Mouse (Mus musculus) embryonic facial prominence, embryonic 14.5 days (tissue): ENCODE measurements around the gene Rhebl1. TPM values are rescaled to one million over a fixed set of nuclear protein-coding genes. Genes with fewer than 3 reads are reported as not detected.
"Not testable (repeated sequence)": the region's sequence is repeated elsewhere in the genome, so short reads cannot be mapped to it uniquely, and the experiment has no call there.

ENCODE experiments used
- ATAC-seq: fragments of 200-750 bp; cut with Nextera tagmentation; 2 replicates; pipeline ENCODE4 v1.8.0; 2017; ENCODE audit warnings: low read depth, moderate number of reproducible peaks, moderate TSS enrichment
- DNase-seq: peaks from one replicate; pipeline ENCODE4 v3.0.0-alpha.2; 2015; ENCODE audit warnings: low spot score
- H3K27ac ChIP-seq: fragments of 300-500 bp; sonication (generic); replicated peaks from 2 replicates; pipeline ENCODE4 v1.5.1; 2014; ENCODE audit warnings: low read depth, mild to moderate bottlenecking, low read length, moderate library complexity
- H3K27me3 ChIP-seq: fragments of 300-500 bp; sonication (generic); replicated peaks from 2 replicates; pipeline ENCODE4 v1.6.1; 2014; ENCODE audit warnings: low read length; ENCODE audit not compliant: control insufficient read depth, insufficient read depth
- H3K36me3 ChIP-seq: fragments of 300-500 bp; sonication (generic); 2 replicates; pipeline ENCODE4 v1.6.1; 2014; ENCODE audit warnings: low read length, mixed read lengths; ENCODE audit not compliant: control insufficient read depth, insufficient read depth
- H3K4me1 ChIP-seq: fragments of 300-500 bp; sonication (generic); 2 replicates; pipeline ENCODE4 v1.6.1; 2014; ENCODE audit warnings: antibody characterized with exemption, low read length; ENCODE audit not compliant: control insufficient read depth, insufficient read depth
- H3K4me2 ChIP-seq: fragments of 300-500 bp; sonication (generic); 2 replicates; pipeline ENCODE4 v1.6.1; 2014; ENCODE audit warnings: low read depth, mild to moderate bottlenecking, low read length, moderate library complexity, mixed read lengths
- H3K4me3 ChIP-seq: fragments of 300-500 bp; sonication (generic); 2 replicates; pipeline ENCODE4 v1.5.1; 2014; ENCODE audit warnings: low read depth, mild to moderate bottlenecking, low read length
- H3K9ac ChIP-seq: fragments of 300-500 bp; sonication (generic); 2 replicates; pipeline ENCODE4 v1.6.1; 2014; ENCODE audit warnings: low read depth, mild to moderate bottlenecking, low read length, moderate library complexity, mixed read lengths
- H3K9me3 ChIP-seq: fragments of 300-500 bp; sonication (generic); 2 replicates; pipeline ENCODE4 v1.6.1; 2016; ENCODE audit warnings: low read length; ENCODE audit not compliant: control insufficient read depth
- WGBS: fragments of 180-500 bp; shearing (Covaris S2); extraction: QIAGEN DNeasy Blood & Tissue Kit; methylation state at CpG from one replicate; pipeline ENCODE4 v1.1.7; 2014; 5-methylcytosine and 5-hydroxymethylcytosine counted together
- polyA plus RNA-seq: library from polyadenylated mRNA; unstranded; fragments of >200 nt; fragmentation: Nextera tagmentation; extraction: Ambion mirVana; gene quantifications from 2 replicates; pipeline ENCODE4 v1.2.1, GENCODE M21; 2014

The Rhebl1 gene
- polyA plus RNA-seq: 8.4 and 12.2 TPM in 2 replicates

DNA sequence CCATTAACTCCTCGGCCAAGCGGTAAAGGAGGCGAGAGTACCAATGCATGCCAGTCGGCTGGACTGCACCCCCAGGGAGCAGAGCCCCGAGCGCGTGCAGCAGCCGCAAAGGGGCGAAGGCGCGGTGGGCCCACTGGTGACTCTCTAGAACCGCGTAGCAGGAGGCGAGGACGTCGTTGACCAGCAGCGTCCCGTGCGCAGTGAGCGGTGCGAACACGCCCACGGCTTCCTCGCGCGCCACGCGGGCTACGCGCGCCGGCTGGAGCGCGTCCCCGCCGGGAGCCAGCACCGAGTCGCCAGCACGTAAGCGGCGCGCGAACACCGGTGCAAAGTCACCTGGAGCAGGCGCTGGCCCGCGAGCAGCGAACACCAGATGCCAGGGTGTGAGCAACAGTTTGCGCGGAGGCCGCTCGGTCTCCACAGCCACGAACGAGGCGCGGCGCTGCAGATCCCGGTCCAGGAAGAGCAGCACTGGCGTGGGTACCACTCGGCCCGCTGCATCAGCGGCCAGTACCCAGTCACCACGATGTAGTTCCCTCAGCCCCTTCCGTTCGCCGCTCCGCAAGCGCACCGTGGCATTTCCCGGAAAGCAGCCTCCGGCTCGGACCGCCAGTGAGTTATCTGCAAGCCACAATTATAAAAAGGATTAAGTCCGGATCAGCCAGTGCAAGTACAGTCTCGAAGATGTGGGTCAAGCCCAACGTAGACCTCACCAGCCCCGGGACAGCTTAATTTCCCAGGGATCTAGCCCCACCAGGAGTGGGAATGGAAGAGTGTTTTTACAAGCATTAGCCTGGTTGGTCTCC, at the start of gene Rhebl1:
TSS of gene Rhebl1 (minus strand) at position 601 of the 806 bp plus-strand sequence.
- DNase-seq: no peak
- peak within 1 kb of the TSS; percentile 54 for H3K9ac ChIP-seq
- WGBS: under 1% methylated on average over 34 of the region's 77 CpGs

GRCm38 (mm10) chr15:98943133-98943532, 48.8 kb upstream of the Rhebl1 start:
- H3K36me3 ChIP-seq: no peaks in the 10 kb centered on the region
- 54% methylated on average over 4 of the region's 4 CpGs for WGBS

More for the DNA sequence above, at the start of gene Rhebl1:
- Histone ChIP-seq H3K27ac (no peak within 1 kb of the TSS), H3K4me1 (peaks cover 9% of the 10 kb centered on the region), H3K4me2 (peak within 1 kb of the TSS; percentile 98), H3K9me3 (no peaks in the 10 kb centered on the region), H3K36me3 (no peaks in the 10 kb centered on the region), H3K27me3 (peaks cover 83% of the 10 kb centered on the region), H3K4me3 (peak within 1 kb of the TSS; percentile 53)
- ATAC-seq: no peak

DNA sequence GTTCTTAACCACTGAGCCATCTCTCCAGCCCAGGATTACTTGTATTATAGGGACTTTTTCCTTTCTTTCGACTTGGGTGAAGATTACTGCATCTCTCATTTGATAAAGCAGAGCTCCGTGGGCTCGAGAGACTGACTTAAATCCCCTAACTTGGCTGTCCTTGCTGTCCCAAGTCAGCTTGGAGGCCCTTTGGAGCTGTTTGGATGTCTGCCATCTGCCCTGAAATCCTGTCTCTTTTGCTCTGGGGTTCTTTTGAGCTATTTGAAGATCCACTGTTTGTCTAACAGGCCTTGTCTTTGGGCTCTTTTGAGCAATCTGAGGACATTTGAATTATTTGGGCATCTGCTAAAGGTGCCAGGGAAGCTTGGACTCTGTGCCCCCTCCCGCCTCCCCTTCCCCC, 47.7 kb upstream of the Rhebl1 start:
- ATAC-seq: no peak
- H3K4me3 ChIP-seq: no peak overlapping the region
- H3K27ac ChIP-seq: no peak overlapping the region
- H3K4me1 ChIP-seq: no peaks in the 10 kb centered on the region
- WGBS: 89% methylated on average over 4 of the region's 4 CpGs
- no peak for DNase-seq
- no peaks in the 10 kb centered on the region for H3K27me3 ChIP-seq
- no peaks in the 10 kb centered on the region for H3K9me3 ChIP-seq
- no peaks in the 10 kb centered on the region for H3K36me3 ChIP-seq
- no peak overlapping the region for H3K4me2 ChIP-seq
- H3K9ac ChIP-seq: no peak overlapping the region

More at GRCm38 (mm10) chr15:98943133-98943532, 48.8 kb upstream of the Rhebl1 start:
- Histone ChIP-seq H3K27me3 (no peaks in the 10 kb centered on the region), H3K27ac (no peak overlapping the region), H3K4me1 (no peaks in the 10 kb centered on the region), H3K4me2 (no peak overlapping the region), H3K9me3 (no peaks in the 10 kb centered on the region), H3K9ac (no peak overlapping the region), H3K4me3 (no peak overlapping the region)
- ATAC-seq (0 out of 2 replicates have a peak, but pooled peaks have one; percentile 45), DNase-seq (no peak)

GRCm38 (mm10) chr15:98941539-98941938, 47.2 kb upstream of the Rhebl1 start:
- DNase-seq (no peak), ATAC-seq (no peak)
- Histone ChIP-seq H3K27ac (no peak overlapping the region), H3K4me2 (no peak overlapping the region), H3K9ac (no peak overlapping the region), H3K9me3 (no peaks in the 10 kb centered on the region), H3K4me3 (no peak overlapping the region), H3K27me3 (no peaks in the 10 kb centered on the region), H3K36me3 (no peaks in the 10 kb centered on the region), H3K4me1 (no peaks in the 10 kb centered on the region)
- 75% methylated on average over 2 of the region's 2 CpGs for WGBS

DNA sequence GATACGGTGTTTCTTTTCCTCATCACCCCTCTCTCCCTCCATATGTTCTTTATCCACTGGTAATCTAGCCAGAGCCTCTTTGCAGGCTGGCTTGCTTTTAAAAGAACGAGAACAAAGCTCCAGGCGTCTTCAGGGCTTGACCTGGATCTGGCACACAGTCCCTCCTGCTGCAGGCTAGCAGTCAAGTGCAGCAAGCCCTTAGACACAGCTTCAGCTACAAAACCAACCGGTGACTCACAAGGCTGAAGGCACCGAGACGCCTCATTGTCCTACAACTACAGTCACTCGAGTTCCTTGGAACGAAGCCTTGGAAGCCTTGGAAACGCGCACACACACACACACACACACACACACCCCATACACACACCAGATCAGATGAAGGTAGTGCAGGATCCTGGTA, 46.5 kb upstream of the Rhebl1 start:
- no peak overlapping the region for H3K4me2 ChIP-seq
- H3K27ac ChIP-seq: no peak overlapping the region
- H3K36me3 ChIP-seq: no peaks in the 10 kb centered on the region
- H3K9me3 ChIP-seq: no peaks in the 10 kb centered on the region
- no peaks in the 10 kb centered on the region for H3K27me3 ChIP-seq
- H3K4me1 ChIP-seq: peaks cover 2% of the 10 kb centered on the region
- no peak for DNase-seq
- 0 out of 2 replicates have a peak overlapping the region, but pooled peaks have one; percentile 8 for H3K9ac ChIP-seq
- H3K4me3 ChIP-seq: no peak overlapping the region
- no peak for ATAC-seq
- WGBS: 71% methylated on average over 10 of the region's 10 CpGs

GRCm38 (mm10) chr15:98934217-98934839, 40.0 kb upstream of the Rhebl1 start, which contains the start of gene Tuba1b:
Gene Tuba1b (minus strand): TSS chr15:98934565.
- peak within 1 kb of the TSS; percentile 77 for H3K4me3 ChIP-seq
- ATAC-seq (peak; percentile 93), DNase-seq (peak; percentile 98)
- peaks cover 10% of the 10 kb centered on the region for H3K4me1 ChIP-seq
- peak within 1 kb of the TSS; percentile 93 for H3K9ac ChIP-seq
- H3K4me2 ChIP-seq: peak within 1 kb of the TSS; percentile 98
- WGBS: 4% methylated on average over 34 of the region's 58 CpGs
- H3K27ac ChIP-seq: peak within 1 kb of the TSS; percentile 98
- H3K36me3 ChIP-seq: peaks cover 9% of the 10 kb centered on the region
- H3K27me3 ChIP-seq: no peaks in the 10 kb centered on the region
- H3K9me3 ChIP-seq: no peaks in the 10 kb centered on the region

DNA sequence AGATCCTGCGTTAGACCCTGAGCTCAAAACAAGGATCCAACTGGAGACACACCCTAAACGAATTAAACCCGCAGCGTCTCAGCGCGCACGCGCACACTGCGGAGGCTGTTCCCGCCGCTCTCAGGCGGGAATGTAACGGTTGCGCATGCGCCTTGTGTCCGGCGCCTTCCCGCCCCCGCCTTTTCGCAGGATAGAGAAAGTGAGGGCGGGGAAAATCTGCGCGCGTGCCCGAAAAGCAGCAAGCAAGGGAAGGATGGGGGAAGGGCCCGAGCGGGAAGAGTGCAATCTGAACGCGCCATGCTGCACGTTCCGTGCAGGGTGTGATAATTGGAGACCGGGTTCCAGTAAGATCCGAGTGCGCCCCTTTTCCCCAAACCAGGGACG, 39.5 kb upstream of the Rhebl1 start:
- Histone ChIP-seq H3K4me1 (peaks cover 10% of the 10 kb centered on the region), H3K4me2 (peak overlapping the region; percentile 98), H3K4me3 (peak overlapping the region; percentile 77), H3K9me3 (no peaks in the 10 kb centered on the region), H3K27ac (peak overlapping the region; percentile 98), H3K9ac (peak overlapping the region; percentile 93), H3K27me3 (no peaks in the 10 kb centered on the region), H3K36me3 (peaks cover 9% of the 10 kb centered on the region)
- under 1% methylated on average over 30 of the region's 35 CpGs for WGBS
- peak; percentile 85 for ATAC-seq
- DNase-seq: peak; percentile 98

GRCm38 (mm10) chr15:98933004-98933671, 38.8 kb upstream of the Rhebl1 start:
- H3K4me1 ChIP-seq, H3K36me3 ChIP-seq, H3K27me3 ChIP-seq, DNase-seq, ATAC-seq, H3K9me3 ChIP-seq: not testable (repeated sequence)
- Histone ChIP-seq H3K9ac (peak overlapping the region; percentile 93), H3K4me3 (peak overlapping the region; percentile 77), H3K27ac (peak overlapping the region; percentile 98), H3K4me2 (peak overlapping the region; percentile 98)
- 12% methylated on average over 8 of the region's 9 CpGs for WGBS
